Mouse (Mus musculus): Measurements from ENCODE around the gene Elane.
A peak's percentile ranks its signal among the peaks of the same experiment; 100 is the strongest.
"Not testable (repeated sequence)": the region's sequence is repeated elsewhere in the genome, so short reads cannot be mapped to it uniquely, and the experiment has no call there.

Elane gene

GRCm38 (mm10) chr10:79883297-79884084, 2.6 kb upstream of the Elane start:
- DNase-seq = peak; percentile 92 to 93

- peak in 1 of 2 experiments; percentile 62 for DNase-seq
Measured at GRCm38 (mm10) chr10:79884446-79884845, 1.6 kb upstream of the Elane start.

GRCm38 (mm10) chr10:79884938-79885337, 1.1 kb upstream of the Elane start:
- not testable (repeated sequence) for DNase-seq

- DNase-seq = no peak
Measured at GRCm38 (mm10) chr10:79886611-79887010, 564 bp downstream of the Elane start.

- DNase-seq = peak; percentile 51 to 56
Measured at GRCm38 (mm10) chr10:79889386-79889785, 3.3 kb downstream of the Elane start.

- no peak for DNase-seq
Measured at GRCm38 (mm10) chr10:79890670-79891069, 4.6 kb downstream of the Elane start, which contains the start of gene Cfd. TSS of gene Cfd (plus strand) at chr10:79890853.

GRCm38 (mm10) chr10:79892451-79893118, 6.5 kb downstream of the Elane start:
- peak; percentile 89 for DNase-seq

- peak in 1 of 2 experiments; percentile 38 for DNase-seq
Measured at GRCm38 (mm10) chr10:79896306-79896705, 10.3 kb downstream of the Elane start.

- DNase-seq = no peak
Measured at GRCm38 (mm10) chr10:79896814-79897213, 10.8 kb downstream of the Elane start.

- DNase-seq = peak in 1 of 2 experiments; percentile 69
Measured at GRCm38 (mm10) chr10:79897316-79898245, 11.5 kb downstream of the Elane start.

- DNase-seq = peak in 1 of 2 experiments; percentile 45
Measured at GRCm38 (mm10) chr10:79900951-79901410, 14.9 kb downstream of the Elane start.

- DNase-seq = no peak
Measured at GRCm38 (mm10) chr10:79906712-79907111, 20.7 kb downstream of the Elane start.

GRCm38 (mm10) chr10:79907415-79907814, 21.4 kb downstream of the Elane start:
- DNase-seq = no peak

- peak; percentile 97 to 99 for DNase-seq
Measured at GRCm38 (mm10) chr10:79908167-79909091, 22.4 kb downstream of the Elane start, which contains the start of gene Med16. TSS of gene Med16 (minus strand) at chr10:79908923.

- peak in 1 of 2 experiments; percentile 50 for DNase-seq
Measured at GRCm38 (mm10) chr10:79909092-79909922, 23.3 kb downstream of the Elane start.

- no peak for DNase-seq
Measured at GRCm38 (mm10) chr10:79910556-79910955, 24.5 kb downstream of the Elane start, which contains the start of gene Gm26602. TSS of gene Gm26602 (plus strand) at chr10:79910856.

GRCm38 (mm10) chr10:79912412-79912811, 26.4 kb downstream of the Elane start:
- DNase-seq = peak in 1 of 2 experiments; percentile 39

GRCm38 (mm10) chr10:79914131-79914947, 28.3 kb downstream of the Elane start:
- no peak for DNase-seq

GRCm38 (mm10) chr10:79914948-79915596, 29.0 kb downstream of the Elane start:
- DNase-seq = peak in 1 of 2 experiments; percentile 35
